Mouse (Mus musculus): ENCODE measurements around the gene Ldlrad2.
A peak's percentile ranks its signal among the peaks of the same experiment; 100 is the strongest.

The Ldlrad2 gene

GRCm38 (mm10) chr4:137546003-137546525 lies 28.3 kb downstream of the Ldlrad2 start:
- peak; percentile 45 for DNase-seq

- DNase-seq = no peak
Observed at GRCm38 (mm10) chr4:137545568-137545967, 28.8 kb downstream of the Ldlrad2 start.

GRCm38 (mm10) chr4:137542968-137543367 lies 31.4 kb downstream of the Ldlrad2 start:
- no peak for DNase-seq

- DNase-seq = no peak
Observed at GRCm38 (mm10) chr4:137540356-137540755, 34.0 kb downstream of the Ldlrad2 start.

- DNase-seq = no peak
Observed at GRCm38 (mm10) chr4:137527872-137528271, 46.5 kb downstream of the Ldlrad2 start.

- DNase-seq = no peak
Observed at GRCm38 (mm10) chr4:137527368-137527767, 47.0 kb downstream of the Ldlrad2 start.

- DNase-seq = no peak
Observed at GRCm38 (mm10) chr4:137525426-137525825, 48.9 kb downstream of the Ldlrad2 start.

All from cerebellum, adult 9-11 months (tissue).